Mouse (Mus musculus) megakaryocyte, embryonic 14.5 days (primary cell): Measurements from ENCODE around the gene Acox3.

Source experiments
- FLI1 ChIP-seq: IDR thresholded peaks from 2 replicates; pipeline ENCODE4 v1.6.1; 2012; ENCODE audit warnings: low read length, inconsistent platforms, mixed read lengths
- GATA1 ChIP-seq: IDR thresholded peaks from 3 replicates; pipeline ENCODE4 v1.6.1; 2012; ENCODE audit warnings: mixed read lengths, low read length, inconsistent platforms, borderline replicate concordance

- TF ChIP-seq GATA1 (no peak), FLI1 (no peak)
Observed at GRCm38 (mm10) chr5:35626408-35626807, 43.6 kb downstream of the Acox3 start.
